Mouse (Mus musculus) C3H10T1/2 (cell line): Measurements from ENCODE around the gene Pcp4. TPM values are rescaled to one million over a fixed set of nuclear protein-coding genes. Genes with fewer than 3 reads are reported as not detected.

Experiments
- polyA plus RNA-seq, 2 experiments: library from polyadenylated mRNA; unstranded; fragments of >200 nt; fragmentation: generic; extraction: Trizol; gene quantifications; one replicate each; pipeline ENCODE4 v1.2.1; 2012; ENCODE audit warnings: missing spikeins in 2 of 2

The Pcp4 gene
- polyA plus RNA-seq = not detected

GRCm38 (mm10) chr16:96467445-96467844 lies at the start of gene Pcp4:
Gene Pcp4 (plus strand): TSS chr16:96467606.

GRCm38 (mm10) chr16:96443468-96443867 lies 23.9 kb upstream of the Pcp4 start, which contains the start of gene Itgb2l:
Gene Itgb2l (minus strand): TSS chr16:96443619.

Other genes starting within 250 kb of the Pcp4 start
- gene B3galt5, start 231.8 kb upstream of the Pcp4 start, polyA plus RNA-seq = not detected
- not detected for gene Itgb2l, start 24.0 kb upstream of the Pcp4 start, polyA plus RNA-seq